Mouse (Mus musculus) brain, embryonic 18.5 days (tissue): Measurements from ENCODE around the gene Mrgprh.

Experiments used
- DNase-seq: peaks from one replicate; pipeline ENCODE4 v3.0.0-alpha.2; 2012; ENCODE audit warnings: low read depth, low spot score

Mrgprh gene

DNA sequence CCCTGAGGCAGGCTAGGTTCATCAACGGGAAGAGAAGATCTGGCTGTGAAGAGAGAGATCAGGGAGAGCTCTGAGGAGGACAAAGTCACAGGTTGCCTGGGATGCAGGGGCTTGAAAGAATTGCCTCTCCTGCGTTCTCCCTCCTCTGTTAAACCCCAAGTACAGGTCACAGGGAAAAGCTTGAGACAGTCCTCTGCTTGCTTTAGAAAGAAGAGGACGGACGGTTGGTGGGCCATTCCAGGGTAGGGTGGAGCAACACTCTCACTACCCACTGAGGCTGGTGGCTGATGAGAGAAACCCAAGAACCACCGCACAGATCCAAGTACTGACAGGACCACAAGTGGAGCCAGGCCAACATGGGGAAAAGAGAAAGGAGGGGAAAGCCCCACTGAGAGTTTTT is at the start of gene Mrgprh:
Gene Mrgprh, plus strand, starts transcription at position 301 of the 400 bp plus-strand sequence.
- no peak for DNase-seq

DNA sequence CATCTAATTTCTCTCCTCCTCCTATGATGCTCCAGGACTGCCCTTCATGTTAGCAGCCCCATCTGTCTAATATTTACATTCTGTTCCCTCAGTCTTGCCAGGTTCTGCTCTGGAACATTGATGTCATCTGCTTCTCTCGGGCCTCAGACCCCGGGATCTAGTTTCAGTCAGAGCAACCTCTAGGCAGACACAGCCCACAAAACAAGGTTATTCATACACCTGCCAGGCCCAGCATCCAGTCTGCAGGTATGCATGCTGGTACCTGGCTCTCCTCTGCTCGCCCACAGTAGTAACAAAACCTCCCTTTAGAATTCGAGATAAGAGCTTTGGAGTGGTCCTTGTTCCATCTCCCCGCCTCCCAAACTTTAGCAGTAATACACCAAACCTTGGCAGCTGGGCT is 45.5 kb upstream of the Mrgprh start:
- no peak for DNase-seq

DNA sequence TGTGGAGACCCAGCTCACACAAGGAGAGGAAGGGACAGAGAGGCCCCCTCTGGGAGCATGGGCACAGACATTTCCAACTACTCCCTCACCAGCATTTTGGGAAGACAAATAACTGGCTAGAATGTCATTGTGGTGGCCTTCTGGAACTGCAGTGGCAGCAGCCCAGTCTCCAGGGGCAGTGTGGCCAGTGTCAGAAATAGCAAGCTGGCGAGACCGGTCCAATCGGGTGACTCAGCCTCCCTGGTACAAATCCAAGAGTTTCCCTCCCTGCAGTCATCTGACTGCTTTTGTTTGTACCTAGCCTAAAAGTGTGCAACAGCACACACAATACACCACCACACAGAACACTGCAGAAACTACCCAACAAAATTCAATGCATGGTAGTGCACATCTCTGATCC is 43.6 kb upstream of the Mrgprh start:
- DNase-seq, result no peak

DNA sequence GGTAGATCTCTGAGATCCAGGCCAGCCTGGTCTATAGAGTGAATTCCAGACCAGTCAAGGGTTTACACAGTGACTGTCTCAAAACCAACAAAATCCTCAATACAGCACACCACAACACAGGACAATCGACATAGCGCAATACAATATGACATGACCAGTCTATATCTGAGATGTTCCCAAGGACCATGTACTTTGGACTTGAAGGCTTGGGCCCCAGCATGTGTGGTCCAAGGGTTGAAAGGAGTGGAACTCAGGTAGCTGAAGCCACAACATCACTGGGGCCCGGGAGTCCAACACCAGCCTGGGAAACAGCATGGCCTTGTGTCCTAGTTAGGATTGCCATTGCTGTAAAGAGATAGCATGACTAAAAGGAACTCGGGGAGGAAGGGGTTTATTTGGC is 43.2 kb upstream of the Mrgprh start:
- DNase-seq, result no peak

DNA sequence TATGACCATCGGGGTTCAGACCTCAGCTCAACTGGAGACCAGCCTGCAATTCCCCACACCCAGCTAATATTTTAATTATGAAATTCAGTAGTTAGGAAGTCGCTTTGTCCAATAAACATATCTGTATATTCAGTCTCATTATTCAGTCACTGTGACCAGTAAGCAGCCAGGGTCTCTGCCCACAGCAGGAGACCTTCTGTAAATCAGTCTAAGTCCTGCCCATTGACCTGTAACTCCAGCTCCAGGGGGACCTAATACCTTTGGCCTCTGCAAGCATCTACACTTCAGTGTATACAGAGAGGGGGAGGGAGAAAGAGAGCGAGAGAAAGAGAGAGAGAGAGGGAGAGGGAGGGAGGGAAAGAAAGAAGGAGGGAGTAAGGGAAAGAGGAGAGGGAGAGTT is 41.5 kb upstream of the Mrgprh start:
- DNase-seq, result no peak

DNA sequence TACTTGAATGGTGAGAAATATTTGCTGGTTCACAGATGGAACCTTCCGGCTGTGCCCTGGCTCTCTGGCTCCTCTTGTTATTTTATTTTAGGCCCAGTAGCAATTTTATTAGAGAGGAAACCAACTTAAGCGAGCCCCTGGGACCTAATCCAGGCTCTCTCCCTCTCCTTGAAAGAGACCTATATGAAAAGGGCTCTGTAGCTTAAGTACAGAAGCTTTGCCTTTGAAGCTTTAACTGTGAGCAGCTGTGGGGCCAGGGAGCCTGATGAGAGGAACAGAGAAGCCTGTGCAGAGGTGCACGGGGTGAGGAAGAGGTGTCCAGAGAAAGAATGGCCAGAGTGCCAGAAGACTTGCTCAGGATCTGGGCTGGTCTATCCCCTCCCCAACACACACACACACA is 41.0 kb upstream of the Mrgprh start:
- DNase-seq, result no peak

DNA sequence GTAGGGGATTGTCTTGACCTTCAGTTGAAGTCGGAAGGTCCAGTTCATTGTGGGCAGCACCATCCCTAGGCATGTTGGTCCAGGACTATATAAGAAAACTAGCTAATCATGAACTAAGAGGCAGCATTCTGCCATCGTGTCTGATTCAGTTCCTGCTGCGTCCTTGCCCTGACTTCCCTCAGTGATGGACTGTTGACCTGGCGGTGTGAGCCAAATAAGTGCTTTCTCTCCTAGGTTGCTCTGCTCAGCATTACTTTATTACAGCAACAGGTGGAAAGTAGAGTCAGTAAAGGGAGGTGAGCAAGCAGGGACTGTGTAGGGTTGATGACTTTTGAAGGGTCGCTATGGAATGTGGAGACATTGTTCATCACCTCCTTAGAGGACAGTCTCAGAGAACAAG is 40.1 kb upstream of the Mrgprh start:
- no peak for DNase-seq

DNA sequence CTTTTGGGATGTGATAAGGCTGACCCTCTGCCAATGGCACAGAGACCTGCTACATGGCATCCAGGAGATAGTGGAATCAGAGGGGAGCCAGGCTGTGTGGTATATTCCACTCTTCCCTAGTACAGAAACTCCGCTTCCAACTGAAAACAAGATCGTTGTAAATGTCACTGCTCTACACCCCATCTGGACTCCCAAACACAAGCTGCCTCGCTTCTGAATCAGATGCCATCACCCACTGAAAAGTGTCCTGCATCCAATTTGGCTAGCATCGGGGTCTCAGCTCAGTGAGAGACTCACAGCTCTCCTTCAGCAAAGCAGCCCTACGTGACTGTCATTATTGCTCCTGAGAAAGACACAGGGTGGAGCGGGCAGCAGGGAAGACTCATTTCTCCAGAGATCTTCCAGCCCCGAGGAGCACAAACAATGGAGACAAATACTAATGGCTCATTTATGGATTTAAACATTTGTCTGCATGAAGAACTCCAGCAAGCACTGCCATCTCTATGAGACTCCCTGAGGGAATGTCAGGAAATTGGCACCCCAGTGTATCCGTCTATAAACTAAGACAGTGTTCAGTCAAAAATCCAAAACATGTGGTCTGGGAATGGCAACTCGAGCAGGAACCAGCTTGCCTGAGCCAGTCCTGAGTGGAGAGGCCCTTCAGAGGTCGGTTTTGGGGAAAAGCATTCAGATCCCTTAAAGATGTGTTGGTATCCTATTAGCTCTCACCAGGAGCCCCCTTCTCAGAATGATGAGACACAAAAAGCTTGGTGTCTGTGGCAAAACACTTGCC is 36.2 kb upstream of the Mrgprh start:
- DNase-seq, result peak; percentile 72

DNA sequence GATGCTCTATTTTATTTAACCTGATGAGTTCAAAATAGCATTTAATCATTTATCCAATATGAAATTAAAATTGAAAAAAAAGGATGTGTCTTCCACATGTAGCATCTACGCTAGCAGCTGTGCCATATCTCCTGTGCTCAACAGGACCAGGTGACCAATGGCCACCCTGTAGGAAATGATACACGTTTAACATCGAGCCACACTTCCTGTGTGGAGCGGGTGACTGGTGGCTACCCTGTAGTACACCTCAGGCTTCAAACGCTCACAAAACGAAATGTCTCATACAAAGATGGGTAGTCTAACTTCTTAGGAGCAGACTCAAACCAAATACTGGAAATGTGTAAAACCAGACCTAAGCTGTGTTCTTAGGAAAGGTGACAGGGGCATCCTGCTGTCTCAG is 32.0 kb upstream of the Mrgprh start:
- DNase-seq, result no peak

DNA sequence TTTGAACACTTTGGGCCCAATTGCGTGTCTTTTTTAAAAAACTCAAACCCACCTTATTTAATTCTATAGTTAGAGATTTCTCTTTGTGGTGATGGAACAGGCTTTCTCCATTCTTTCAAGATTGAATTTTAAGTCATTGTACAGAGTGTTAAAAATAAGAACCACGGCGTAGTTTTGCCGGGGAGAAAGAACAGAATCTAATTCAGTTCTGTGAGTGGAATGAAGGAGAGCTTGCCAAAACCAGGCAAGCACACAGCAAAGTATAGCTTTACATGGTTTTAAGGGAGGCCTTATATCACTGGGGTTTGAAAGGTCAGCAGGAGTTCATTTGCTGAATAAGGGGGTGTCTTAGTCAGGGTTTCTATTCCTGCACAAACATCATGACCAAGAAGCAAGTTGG is 31.3 kb upstream of the Mrgprh start:
- no peak for DNase-seq

DNA sequence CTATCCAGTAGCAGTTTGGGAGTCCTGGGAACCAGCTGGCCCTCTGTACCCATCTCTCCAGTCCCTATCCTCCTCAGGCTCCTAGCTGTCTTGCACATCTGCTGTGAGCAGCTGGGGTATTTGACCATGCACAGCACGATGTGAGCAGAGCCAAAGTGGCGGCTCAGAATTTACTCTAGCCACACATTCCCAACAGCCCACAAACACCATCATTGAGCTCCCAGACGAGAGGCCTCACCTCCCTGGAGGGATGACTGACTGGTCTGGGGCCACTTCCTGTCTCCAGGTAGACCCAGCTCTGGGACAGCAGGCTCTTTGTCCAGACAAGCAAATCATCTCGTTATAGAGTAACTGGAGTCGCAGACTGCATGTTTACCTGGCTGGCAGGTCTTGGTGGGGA is 30.0 kb upstream of the Mrgprh start:
- no peak for DNase-seq

DNA sequence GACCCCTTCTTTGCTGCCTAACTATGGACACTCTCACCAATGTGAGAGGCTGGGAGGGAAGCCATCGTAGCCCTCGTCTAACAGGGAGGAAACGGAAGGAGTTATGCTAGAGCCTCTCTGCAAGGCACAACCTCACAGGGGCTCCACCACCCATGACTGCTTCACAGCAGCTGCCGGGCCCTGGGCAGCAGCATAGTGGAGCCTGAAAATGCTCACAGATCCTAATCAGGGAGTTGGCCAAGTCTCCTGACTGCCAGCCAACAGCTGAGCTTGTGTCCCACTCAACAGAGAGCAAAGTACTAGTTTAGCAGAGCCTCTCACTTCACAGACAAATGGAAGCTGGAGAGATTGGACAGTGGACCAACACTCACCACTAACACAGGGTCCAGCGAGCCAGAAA is 29.4 kb upstream of the Mrgprh start:
- DNase-seq, result no peak

DNA sequence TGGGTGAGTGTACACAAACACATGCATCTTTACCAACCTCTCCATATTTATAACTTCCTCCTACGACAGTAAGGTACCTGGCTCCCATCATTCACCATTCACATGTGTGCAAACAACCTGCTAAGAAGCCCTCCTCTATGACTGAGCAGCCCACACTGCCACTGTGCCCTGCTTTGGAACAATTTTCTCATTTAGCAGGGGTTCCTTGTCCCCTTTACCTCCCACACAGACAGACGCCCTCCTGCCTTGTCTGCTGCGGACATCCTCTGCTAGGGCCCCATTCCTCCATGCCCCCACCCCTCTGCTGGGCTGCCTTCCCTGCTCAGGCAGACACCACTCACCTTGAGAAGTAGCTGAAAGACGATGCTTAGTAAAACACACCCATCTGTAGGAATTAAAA is 28.1 kb upstream of the Mrgprh start:
- no peak for DNase-seq

DNA sequence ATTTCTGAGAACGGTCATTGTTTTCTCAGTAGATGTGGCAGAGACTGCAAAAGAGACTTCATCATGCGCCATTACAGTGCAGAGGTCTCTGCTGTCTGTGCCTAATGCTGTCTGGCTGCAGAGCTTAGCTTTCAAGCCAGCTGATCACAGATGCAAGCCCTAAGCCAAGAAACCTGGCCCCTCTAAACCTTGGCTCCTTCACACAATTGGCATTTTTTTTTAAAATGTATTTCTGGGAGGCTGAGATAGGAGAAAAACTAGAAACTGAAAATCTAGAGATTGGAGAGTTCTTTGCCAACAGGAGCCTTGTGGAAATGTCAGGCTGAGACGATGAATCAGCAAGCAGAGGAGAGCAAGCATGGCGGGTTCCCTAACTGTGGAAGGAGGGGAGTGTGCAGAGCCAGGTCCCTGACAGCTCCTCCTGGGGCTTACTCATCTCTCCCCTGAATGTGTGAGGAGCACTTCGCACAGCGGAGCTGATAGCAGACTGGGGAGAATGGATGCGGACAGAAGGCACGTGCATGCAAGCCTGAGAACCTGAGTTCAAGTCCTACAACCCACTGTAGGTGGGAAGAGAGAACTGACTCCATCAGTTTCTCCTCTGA is 26.0 kb upstream of the Mrgprh start:
- peak; percentile 47 for DNase-seq

DNA sequence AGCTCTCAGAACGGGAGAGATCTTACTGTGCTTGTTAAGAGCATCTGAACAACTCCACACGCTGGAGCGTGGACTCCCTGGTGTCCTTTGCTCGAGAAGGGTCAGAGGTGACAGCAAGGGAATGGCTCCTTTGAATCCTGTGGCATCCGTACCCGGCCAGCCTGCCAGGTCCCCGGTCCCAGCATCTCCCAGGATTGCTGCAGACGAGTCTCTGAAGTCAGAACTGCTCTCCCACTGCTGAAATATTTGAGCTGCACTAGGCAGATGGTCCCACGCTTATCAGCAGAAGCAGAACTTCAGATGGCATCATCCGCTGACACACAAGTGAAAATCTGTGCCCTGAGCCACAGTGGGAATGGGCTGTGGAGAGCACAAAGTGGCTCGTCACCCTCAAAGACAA is 24.1 kb upstream of the Mrgprh start:
- no peak for DNase-seq

DNA sequence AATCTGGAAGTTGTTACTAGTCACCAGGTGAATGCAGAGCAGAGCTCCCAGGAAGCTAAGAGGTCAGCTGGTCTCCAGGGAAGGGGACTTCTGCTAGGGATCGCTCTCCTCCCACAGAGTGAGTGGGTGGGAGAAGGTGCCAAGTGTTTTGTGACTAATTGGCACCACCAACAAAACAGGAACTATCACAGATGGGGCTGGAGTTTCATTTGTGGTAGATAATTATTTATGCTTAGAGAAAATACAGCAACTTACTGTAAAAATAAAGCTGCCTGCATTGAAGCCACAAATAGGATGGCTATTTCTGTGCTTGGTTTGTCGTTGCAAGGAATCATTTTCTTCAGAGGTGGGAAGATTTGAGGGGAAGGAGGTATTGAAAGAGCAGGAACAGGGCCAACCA is 22.0 kb upstream of the Mrgprh start:
- DNase-seq, result no peak

DNA sequence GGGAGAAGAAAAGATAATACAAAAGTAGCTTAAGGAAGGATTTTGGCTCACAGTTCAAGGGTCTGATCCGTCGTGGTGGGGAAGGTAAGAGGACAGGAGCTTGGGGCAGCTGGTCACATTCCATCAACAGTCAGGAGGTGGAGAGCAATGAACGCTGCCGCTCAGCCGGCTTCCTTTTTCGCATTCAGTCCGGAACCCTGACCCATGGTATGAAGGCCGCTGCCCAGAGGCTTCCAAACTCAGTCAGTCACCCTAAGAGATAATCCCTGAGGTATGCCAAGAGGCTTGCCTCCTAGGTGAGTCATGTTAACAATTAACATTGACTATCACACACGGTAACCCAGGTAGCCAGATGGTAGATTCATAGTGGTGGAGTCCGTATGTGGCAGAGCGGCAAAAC is 21.4 kb upstream of the Mrgprh start:
- DNase-seq, result no peak

DNA sequence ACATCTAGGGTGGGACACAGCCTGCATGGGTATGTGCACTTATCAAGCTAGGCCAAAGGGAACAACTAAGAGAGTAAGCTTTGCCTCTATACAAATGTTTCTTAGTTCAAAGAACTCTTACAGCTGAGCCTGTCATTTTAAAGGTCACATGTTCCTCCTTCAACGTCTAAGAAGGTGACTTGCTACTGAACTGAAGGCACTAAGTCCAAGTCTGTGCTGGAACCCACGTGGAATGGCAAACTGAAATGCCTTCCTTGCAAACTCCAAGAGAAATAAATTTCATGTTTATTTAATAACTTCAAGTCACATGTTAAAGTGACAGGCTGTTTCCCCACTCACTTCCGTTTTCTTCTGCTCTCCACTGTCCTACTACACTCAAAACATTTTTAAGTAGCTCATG is 18.4 kb upstream of the Mrgprh start:
- no peak for DNase-seq

DNA sequence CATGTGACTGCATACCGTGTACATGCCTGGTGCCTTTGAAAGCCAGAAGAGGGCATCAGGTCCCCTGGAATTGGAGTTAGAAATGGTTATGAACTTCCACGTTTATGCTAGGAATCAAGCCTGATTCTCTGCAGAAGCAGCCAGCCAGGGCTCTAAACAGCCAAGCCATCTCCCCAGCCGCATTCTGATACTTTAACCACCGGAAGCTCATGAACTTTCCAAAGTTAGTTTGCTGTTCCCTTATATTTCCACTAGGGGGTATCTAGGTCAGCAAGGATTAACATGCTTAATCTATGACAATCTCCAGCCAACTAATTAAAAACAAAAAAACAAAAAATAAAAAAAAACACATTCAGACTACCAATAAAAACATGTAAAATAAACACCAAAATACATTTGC is 17.8 kb upstream of the Mrgprh start:
- DNase-seq, result no peak

DNA sequence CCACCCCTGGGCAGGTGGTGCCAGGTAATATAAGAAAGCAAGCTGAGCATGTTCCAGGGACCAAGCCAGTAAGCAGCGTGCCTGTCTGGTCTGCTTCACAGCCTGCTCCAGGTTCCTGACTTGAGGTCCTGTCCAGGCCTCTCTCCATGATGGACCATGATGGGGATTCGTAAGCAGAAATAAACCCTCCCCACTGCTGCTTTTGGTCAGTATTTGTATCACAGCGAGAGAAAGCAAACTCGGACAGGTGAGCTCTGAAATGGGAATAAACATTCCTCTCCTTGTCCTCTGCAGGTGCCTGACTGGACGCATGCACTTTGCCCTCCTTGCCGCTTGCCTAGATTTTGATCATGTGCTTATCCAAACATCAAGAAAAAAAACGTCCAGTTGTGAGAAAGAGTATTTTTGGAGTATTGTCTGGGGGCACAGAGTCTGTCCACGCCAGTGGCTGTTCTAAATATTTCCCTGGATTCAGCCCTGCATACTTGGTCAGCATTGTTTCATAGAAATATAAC is 16.8 kb upstream of the Mrgprh start:
- DNase-seq, result no peak

DNA sequence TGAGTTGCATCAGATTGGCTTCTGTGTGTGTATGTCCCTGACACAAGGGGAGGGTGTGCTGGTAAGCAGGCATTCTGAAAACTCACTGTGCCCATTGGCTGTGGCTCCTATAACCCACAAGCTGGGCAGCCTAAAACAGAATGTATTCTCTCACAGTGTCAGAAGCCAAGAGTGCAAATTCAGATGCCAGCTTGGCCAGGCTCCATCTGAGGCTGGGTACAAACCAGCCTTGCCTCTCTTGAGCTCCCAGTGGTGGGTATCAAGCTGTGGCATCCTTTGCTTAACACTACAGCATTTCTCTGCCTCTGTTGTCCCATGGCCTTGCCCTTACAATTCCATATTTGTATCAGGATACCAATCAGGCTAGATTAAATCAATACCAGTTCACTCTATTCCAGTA is 11.7 kb upstream of the Mrgprh start:
- no peak for DNase-seq

DNA sequence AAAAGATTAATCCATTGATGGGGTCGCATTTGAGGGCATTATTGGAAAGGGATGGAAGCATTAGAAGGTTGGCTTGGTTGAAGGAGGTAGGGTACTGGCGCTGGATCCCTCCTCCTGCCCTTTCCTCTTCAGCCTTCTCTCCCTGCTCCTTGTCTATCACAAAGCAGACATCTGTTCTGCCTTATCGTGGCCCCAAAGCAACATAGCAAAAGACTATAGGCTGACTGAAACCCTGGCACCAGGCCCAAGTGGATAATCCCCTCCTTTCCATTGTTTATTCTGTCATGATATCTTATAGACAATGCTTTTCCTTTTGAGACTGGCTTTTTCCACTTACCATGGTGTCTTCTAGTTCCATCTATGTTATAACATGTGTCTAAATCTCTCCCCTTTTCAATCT is 10.4 kb upstream of the Mrgprh start:
- DNase-seq, result no peak

DNA sequence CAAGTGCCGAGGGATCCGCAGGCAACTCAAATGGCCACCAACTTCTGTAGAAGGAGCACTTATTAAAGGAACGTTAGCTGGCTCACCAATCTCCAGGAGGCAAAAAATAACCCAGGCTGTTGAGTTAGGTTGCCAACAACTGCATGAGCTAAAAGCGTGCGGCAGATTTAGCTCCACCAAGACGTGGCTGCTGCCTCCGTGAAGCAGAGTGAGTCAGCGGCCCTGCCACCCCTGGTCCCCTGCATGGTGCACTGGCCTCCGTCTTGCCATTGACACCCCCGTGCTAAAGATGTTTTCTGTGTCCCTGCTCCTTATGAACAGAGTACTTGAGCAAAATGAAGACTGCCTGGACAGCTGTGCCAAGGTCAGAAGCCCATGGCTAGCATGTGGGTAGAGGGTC is 9.0 kb upstream of the Mrgprh start:
- DNase-seq, result no peak
